Mouse (Mus musculus) cerebellum, adult 18-20 months (tissue): ENCODE results near the gene Slc12a9.
A peak's percentile ranks its signal among the peaks of the same experiment; 100 is the strongest.
"Not testable (repeated sequence)": the region's sequence is repeated elsewhere in the genome, so short reads cannot be mapped to it uniquely, and the experiment has no call there.

Source experiments
- DNase-seq, 2 experiments: peaks; one replicate each; pipeline ENCODE4 v3.0.0; 2021

Slc12a9 gene

GRCm38 (mm10) chr5:137286655-137287031 lies 46.8 kb downstream of the Slc12a9 start:
- peak; percentile 96 to 97 for DNase-seq

DNA sequence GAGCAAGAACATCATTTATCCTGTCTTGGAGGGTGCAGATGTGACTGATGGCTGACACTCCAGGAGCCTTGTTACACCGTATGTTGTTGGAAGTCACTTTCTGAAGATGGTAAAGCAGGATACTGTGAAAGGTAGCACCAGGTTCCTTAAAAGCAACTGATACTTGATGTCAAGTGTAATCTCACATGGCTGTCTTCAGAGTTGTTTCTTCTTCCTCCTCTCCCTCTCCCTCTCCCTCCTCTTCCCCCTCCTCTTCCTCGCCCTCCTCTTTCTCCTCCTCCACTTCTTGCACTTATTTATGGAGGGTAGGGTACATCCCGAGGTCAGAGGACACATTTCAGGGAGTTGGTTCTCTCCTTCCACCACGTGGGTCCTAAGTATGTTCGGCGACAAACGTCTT lies 47.4 kb downstream of the Slc12a9 start:
- no peak for DNase-seq

- DNase-seq = peak; percentile 34 to 64
Measured at GRCm38 (mm10) chr5:137285045-137285444, 48.4 kb downstream of the Slc12a9 start.

- not testable (repeated sequence) for DNase-seq
Measured at GRCm38 (mm10) chr5:137284411-137284810, 49.0 kb downstream of the Slc12a9 start.

DNA sequence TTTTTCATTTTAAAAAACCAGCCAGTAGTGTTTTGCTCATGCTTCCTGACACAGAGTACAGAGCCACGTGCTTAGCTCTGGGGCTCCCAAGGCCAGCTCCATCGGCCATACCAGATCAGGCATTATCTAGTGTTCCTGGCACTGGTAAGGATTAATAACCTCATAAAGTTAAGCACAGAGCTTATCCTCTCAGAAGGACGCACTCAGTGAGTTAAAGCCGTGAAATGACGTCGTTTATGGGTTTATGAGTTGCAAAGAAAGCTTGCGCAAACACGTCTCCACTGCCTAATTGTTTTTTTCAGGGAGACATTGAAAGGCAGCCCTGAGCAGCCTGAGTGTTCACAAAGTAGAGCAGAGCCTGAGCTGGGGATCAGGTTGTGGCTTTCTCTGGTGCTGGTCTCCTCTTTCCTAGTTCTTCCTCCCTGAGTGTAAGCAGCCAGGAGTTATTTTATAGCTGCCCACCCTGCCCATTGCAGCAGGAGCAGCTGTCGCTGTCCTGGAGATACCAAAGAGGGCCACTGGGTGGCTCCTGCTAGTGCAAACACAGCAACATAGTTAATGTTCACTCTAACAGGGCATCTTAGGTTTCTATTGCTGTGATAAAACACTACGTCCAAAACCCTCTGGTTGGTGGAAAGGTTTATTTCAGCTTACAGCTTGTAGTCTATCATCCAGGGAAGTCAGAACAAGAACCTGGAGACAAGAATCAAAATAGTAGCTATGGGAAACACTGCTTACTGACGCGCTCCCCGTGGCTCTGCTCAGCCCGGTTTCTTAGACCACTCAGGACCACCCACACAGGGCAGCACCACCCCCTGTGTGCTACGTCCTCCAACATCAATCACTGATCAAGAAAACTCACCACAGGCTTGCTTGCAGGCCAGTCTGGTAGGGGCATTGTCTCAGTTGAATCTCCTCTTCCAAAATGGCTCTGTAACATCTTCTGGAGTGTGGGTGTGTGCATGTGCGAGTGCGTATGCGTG lies 55.7 kb downstream of the Slc12a9 start:
- peak; percentile 21 to 36 for DNase-seq

GRCm38 (mm10) chr5:137268131-137268910 lies 65.1 kb downstream of the Slc12a9 start:
- DNase-seq = no peak

DNA sequence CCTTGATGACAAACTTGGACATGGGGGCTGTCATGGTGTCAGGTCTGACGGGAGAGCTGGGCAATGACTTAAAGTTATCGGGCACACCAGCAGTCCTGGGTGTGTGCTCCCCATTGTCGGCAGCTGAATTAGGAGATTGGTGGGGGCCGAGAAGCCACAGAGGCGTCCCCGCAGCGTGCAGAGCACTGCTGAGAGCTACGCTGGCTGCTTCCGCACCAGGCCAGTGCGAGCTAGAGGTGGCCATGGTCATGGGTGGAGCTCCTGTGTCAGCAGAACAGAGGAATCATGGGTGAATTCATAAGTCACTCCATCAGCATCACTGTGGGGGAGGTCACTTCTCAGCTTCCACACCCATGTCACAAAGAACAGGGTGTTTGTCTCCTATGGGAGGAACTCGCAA lies 68.6 kb downstream of the Slc12a9 start:
- DNase-seq = no peak
